Mouse (Mus musculus): ENCODE results near the gene Dpm3.

- TF ChIP-seq EP300 (optimal IDR thresholded peaks at IDR 0.05) (no peak), CTCF (IDR thresholded peaks at IDR 0.05; ENCODE audit: low read depth) (no peak)
These were observed 34.4 kb upstream of the Dpm3 start for GRCm38 (mm10) chr3:89224796-89225195.
